Mouse (Mus musculus): ENCODE data around the gene Neurod4.

- no peak for TF ChIP-seq POLR2A (IDR thresholded peaks at IDR 0.05; ENCODE audit: low read depth, low read length)
- TF ChIP-seq CTCF (IDR thresholded peaks at IDR 0.05; ENCODE audit: borderline replicate concordance, insufficient read depth, low read length): no peak
Observed at GRCm38 (mm10) chr10:130238318-130239209, 41.5 kb downstream of the Neurod4 start.

All from embryonic fibroblast, embryonic 13.5 days (primary cell).